Mouse (Mus musculus) megakaryocyte-erythroid progenitor cell, adult 5 weeks (primary cell): ENCODE results near the gene Olfr1310. TPM values are rescaled to one million over a fixed set of nuclear protein-coding genes. Genes with fewer than 3 reads are reported as not detected.

Source experiments
- polyA plus RNA-seq: library from polyadenylated mRNA; stranded (reverse); fragments of >175 nt; gene quantifications from 2 replicates; pipeline ENCODE4 v1.2.3, GENCODE M21; 2012

The Olfr1310 gene
- polyA plus RNA-seq: 0.01 and 0.03 TPM in 2 replicates

GRCm38 (mm10) chr2:112012608-112013007, at the start of gene Olfr1310:
Gene Olfr1310 (minus strand): TSS chr2:112012708.

DNA sequence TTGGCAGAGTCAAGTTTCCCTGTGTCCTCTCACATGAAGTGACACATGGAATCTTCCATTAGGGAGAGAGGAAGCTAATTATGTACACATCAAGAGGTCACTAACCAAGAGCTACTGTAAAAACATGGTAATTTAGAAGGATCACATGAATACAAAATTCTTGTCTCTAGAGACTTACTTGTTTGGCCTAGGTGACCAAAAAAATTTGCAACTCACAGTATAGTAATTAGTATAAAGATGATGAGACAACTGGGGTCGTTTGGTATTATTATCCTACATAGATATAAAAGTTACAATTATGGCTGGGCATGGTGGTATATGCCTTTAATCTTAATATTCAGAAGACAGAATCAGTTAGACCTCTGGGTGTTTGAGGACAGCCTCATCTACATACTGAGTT, 37.6 kb upstream of the Olfr1310 start, which contains the start of gene Olfr1312:
Olfr1312 (minus strand) TSS at position 101 of the 400 bp plus-strand sequence.

GRCm38 (mm10) chr2:112024312-112024711, 11.8 kb upstream of the Olfr1310 start, which contains the start of gene Olfr1311:
Gene Olfr1311 (minus strand): TSS chr2:112024412.

DNA sequence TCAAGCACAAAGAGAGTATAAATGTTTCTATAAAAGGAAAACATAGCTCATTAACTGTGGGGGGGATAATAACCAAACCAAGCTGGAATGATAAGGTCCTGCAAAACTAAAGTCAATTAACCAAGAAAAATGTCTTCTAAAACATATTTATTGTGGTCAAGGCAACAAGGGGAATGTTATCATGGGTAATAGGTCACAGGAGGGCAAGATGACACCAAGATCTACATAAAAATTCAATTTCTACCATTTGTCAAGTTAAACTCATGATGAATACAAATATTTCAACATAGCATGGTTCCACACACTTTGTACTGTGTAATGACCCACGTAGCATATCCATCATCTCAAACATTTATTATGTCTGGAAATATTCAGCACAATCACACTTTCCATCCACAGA, 22.3 kb downstream of the Olfr1310 start, which contains the start of gene Olfr1309:
Olfr1309 (minus strand) TSS at position 101 of the 400 bp plus-strand sequence.

GRCm38 (mm10) chr2:111964844-111965243, 47.7 kb downstream of the Olfr1310 start, which contains the start of gene Olfr1308:
Gene Olfr1308 (minus strand): TSS chr2:111964944.

Other genes starting within 250 kb of the Olfr1310 start
- gene Olfr1302, start 235.3 kb downstream of the Olfr1310 start, polyA plus RNA-seq: not detected in 2 replicates
- gene Olfr1303, start 192.4 kb downstream of the Olfr1310 start, polyA plus RNA-seq: not detected in 2 replicates
- gene Olfr1305, start 135.6 kb downstream of the Olfr1310 start, polyA plus RNA-seq: not detected in 2 replicates
- not detected in 2 replicates for gene Olfr1306, start 96.4 kb downstream of the Olfr1310 start, polyA plus RNA-seq
- gene Olfr1307, start 63.3 kb downstream of the Olfr1310 start, polyA plus RNA-seq: 0.01 TPM in 1 of 2 replicates, not detected in the other
- gene Olfr1308, start 47.8 kb downstream of the Olfr1310 start, polyA plus RNA-seq: not detected in 2 replicates
- gene Olfr1309, start 22.4 kb downstream of the Olfr1310 start, polyA plus RNA-seq: not detected in 2 replicates
- not detected in 2 replicates for gene Olfr1311, start 11.7 kb upstream of the Olfr1310 start, polyA plus RNA-seq
- gene Olfr1312, start 37.5 kb upstream of the Olfr1310 start, polyA plus RNA-seq: not detected in 2 replicates
- gene Olfr1313, start 65.1 kb upstream of the Olfr1310 start, polyA plus RNA-seq: not detected in 2 replicates
- gene Olfr1314, start 84.1 kb upstream of the Olfr1310 start, polyA plus RNA-seq: not detected in 2 replicates
- gene Olfr1315-ps1, start 102.7 kb upstream of the Olfr1310 start, polyA plus RNA-seq: not detected in 2 replicates
- gene Olfr1316, start 122.3 kb upstream of the Olfr1310 start, polyA plus RNA-seq: 0.16 TPM in 1 of 2 replicates, not detected in the other
- gene Olfr1317, start 127.6 kb upstream of the Olfr1310 start, polyA plus RNA-seq: not detected in 2 replicates
- not detected in 2 replicates for gene Olfr1318, start 141.5 kb upstream of the Olfr1310 start, polyA plus RNA-seq
- 119 and 135 TPM in 2 replicates for gene Lpcat4, start 226.8 kb upstream of the Olfr1310 start, polyA plus RNA-seq
- 0.01 and 0.04 TPM in 2 replicates for gene Nutm1, start 246.6 kb upstream of the Olfr1310 start, polyA plus RNA-seq
- gene Nop10, start 249.2 kb upstream of the Olfr1310 start, polyA plus RNA-seq: 23.1 and 27.0 TPM in 2 replicates